In the genomic region with DNA sequence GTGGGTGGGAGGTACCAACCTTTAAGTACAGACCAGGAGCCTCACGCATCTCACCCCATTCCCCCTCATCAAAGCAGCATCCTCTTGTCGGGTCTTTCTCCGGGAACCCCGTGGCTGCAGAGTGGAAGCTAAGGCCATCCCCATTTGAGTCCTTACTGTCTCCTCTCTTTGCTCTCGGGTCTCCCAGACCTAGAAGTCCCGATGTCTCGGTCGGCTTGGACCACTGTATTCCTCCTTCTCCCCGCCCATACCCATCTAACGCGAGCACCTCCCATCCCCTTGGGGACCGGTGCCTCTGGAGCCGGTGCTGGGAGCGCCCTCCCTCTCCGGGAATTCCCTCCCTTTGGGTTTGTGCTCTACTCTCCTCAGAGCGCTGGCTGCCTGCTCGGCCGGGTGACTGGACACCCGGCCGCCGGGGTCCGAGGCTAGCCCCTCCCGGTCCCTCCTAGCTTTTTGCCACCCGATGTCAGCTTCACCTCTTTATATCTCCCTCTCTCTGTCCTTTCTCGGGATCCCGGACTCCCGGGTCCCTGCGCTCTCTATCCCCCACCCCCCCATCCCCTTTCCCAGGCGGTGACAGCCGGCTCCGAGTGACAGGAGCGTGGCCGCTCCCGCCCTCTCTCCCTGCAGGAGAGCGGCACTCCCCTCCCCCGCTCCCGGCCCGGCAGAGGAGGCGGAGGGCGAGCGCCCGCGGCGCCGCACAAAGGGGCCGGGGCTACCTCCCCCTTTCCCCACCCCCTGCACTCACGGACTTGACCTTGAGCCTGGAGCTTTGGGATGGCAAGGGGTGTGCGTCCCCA, we compare ENCODE assay signal across 8 mouse cellular contexts. TPM values are rescaled to one million over a fixed set of nuclear protein-coding genes. Genes with fewer than 3 reads are reported as not detected.
DNase-seq lines count a peak whose midpoint lies in the region; ATAC-seq lines count a peak whose summit lies in the region.

No protein-coding gene starts in this region.

- no peak overlapping the region for H3K27ac ChIP-seq in intestine, embryonic 16.5 days (ENCODE audit: low read length)
- peak overlapping the region; percentile 89 for H3K27ac ChIP-seq in neural tube, embryonic 15.5 days (replicated peaks)

- intact Hi-C loops in heart, postnatal 25 days (cut with DNase I): loop anchor here (5.0 to 10.0 kb wide), 2 partner anchors 218 to 320 kb away; a partner anchor contains a TSS

- peak; percentile 92 for DNase-seq in heart, adult 11 months
- DNase-seq in heart, postnatal 25 days (ENCODE audit: low spot score): no peak
- peak; percentile 7 for DNase-seq in thymus, postnatal 0 days (ENCODE audit: low spot score)
- DNase-seq in thymus, postnatal 14 days: no peak
- DNase-seq in ovary, adult 18-20 months (ENCODE audit: low spot score): no peak

- H3K4me1 ChIP-seq in intestine, embryonic 16.5 days (ENCODE audit: control insufficient read depth, insufficient read depth, low read length): peaks cover 34% of the 10 kb centered on the region
- peaks cover 54% of the 10 kb centered on the region for H3K4me1 ChIP-seq in neural tube, embryonic 15.5 days

- peak overlapping the region; percentile 93 for H3K4me2 ChIP-seq in intestine, embryonic 16.5 days (ENCODE audit: low read depth, low read length)
- H3K4me2 ChIP-seq in neural tube, embryonic 15.5 days: peak overlapping the region; percentile 71

- peak overlapping the region; percentile 64 for H3K9ac ChIP-seq in intestine, embryonic 16.5 days (ENCODE audit: low read depth, low read length)
- H3K9ac ChIP-seq in neural tube, embryonic 15.5 days (replicated peaks): peak overlapping the region; percentile 82

- H3K9me3 ChIP-seq in intestine, embryonic 16.5 days (ENCODE audit: control insufficient read depth, low read length): no peaks in the 10 kb centered on the region
- no peaks in the 10 kb centered on the region for H3K9me3 ChIP-seq in neural tube, embryonic 15.5 days (replicated peaks)

- peak overlapping the region; percentile 57 for H3K4me3 ChIP-seq in intestine, embryonic 16.5 days (ENCODE audit: low read length)
- H3K4me3 ChIP-seq in neural tube, embryonic 15.5 days (replicated peaks): peak overlapping the region; percentile 80

- 1% methylated on average over 48 of the region's 48 CpGs for WGBS in intestine, embryonic 16.5 days
- WGBS in neural tube, embryonic 15.5 days: under 1% methylated on average over 48 of the region's 48 CpGs

- no peaks in the 10 kb centered on the region for H3K36me3 ChIP-seq in intestine, embryonic 16.5 days (ENCODE audit: control insufficient read depth, insufficient read depth, low read length)
- no peaks in the 10 kb centered on the region for H3K36me3 ChIP-seq in neural tube, embryonic 15.5 days

- ATAC-seq in intestine, embryonic 16.5 days: no peak
- peak; percentile 2; the same call in 1 of the 2 replicates for ATAC-seq in neural tube, embryonic 15.5 days (ENCODE audit: low FRiP score)
- ATAC-seq in erythroid progenitor cell, adult 5-6 weeks (replicated peaks; ENCODE audit: low FRiP score, poor library complexity, severe bottlenecking): no peak

- peaks cover 25% of the 10 kb centered on the region for H3K27me3 ChIP-seq in intestine, embryonic 16.5 days (replicated peaks; ENCODE audit: control insufficient read depth, insufficient read depth, low read length)
- H3K27me3 ChIP-seq in neural tube, embryonic 15.5 days (replicated peaks): no peaks in the 10 kb centered on the region

RNA-seq across cellular contexts. Expression of a gene that starts 0.9 kb away (rescaled TPM):
- under 1 TPM in 1 of 2 experiments, not detected in 1; 0.53 TPM for total RNA-seq in heart, postnatal 25 days (2021)
- polyA plus RNA-seq in thymus, postnatal 0 days (2015; fragmentation: Nextera tagmentation; extraction: Ambion mirVana): 3.0 and 3.5 TPM in 2 replicates
- polyA plus RNA-seq in intestine, embryonic 16.5 days (2015; fragmentation: Nextera tagmentation; extraction: Ambion mirVana): 6.2 and 6.8 TPM in 2 replicates
- polyA plus RNA-seq in neural tube, embryonic 15.5 days (2015; fragmentation: Nextera tagmentation; extraction: Ambion mirVana): 148 and 198 TPM in 2 replicates
- total RNA-seq in erythroid progenitor cell, adult 5-6 weeks (2015; ENCODE audit: low replicate concordance): not detected in 2 replicates
- not detected in 2 replicates for total RNA-seq in erythroid progenitor cell, adult 5-6 weeks (2017; ENCODE audit: low replicate concordance)

RNA-seq across cellular contexts. Expression of a gene that starts 15.6 kb away (rescaled TPM):
- 1 to 10 TPM; 9.6 to 9.9 TPM for total RNA-seq in heart, postnatal 25 days (2021)
- 3.1 and 3.4 TPM in 2 replicates for polyA plus RNA-seq in thymus, postnatal 0 days (2015; fragmentation: Nextera tagmentation; extraction: Ambion mirVana)
- polyA plus RNA-seq in intestine, embryonic 16.5 days (2015; fragmentation: Nextera tagmentation; extraction: Ambion mirVana): 40.8 and 45.2 TPM in 2 replicates
- 2.8 and 13.3 TPM in 2 replicates for polyA plus RNA-seq in neural tube, embryonic 15.5 days (2015; fragmentation: Nextera tagmentation; extraction: Ambion mirVana)
- total RNA-seq in erythroid progenitor cell, adult 5-6 weeks (2015; ENCODE audit: low replicate concordance): not detected in 2 replicates
- not detected in 2 replicates for total RNA-seq in erythroid progenitor cell, adult 5-6 weeks (2017; ENCODE audit: low replicate concordance)

RNA-seq across cellular contexts. Expression of a gene that starts 23.0 kb away (rescaled TPM):
- total RNA-seq in heart, postnatal 25 days (2021): 10 to 100 TPM; 33.5 to 37.1 TPM
- polyA plus RNA-seq in thymus, postnatal 0 days (2015; fragmentation: Nextera tagmentation; extraction: Ambion mirVana): 571 and 608 TPM in 2 replicates
- polyA plus RNA-seq in intestine, embryonic 16.5 days (2015; fragmentation: Nextera tagmentation; extraction: Ambion mirVana): 626 and 672 TPM in 2 replicates
- polyA plus RNA-seq in neural tube, embryonic 15.5 days (2015; fragmentation: Nextera tagmentation; extraction: Ambion mirVana): 62.7 and 140 TPM in 2 replicates
- 4.2 and 7.9 TPM in 2 replicates for total RNA-seq in erythroid progenitor cell, adult 5-6 weeks (2015; ENCODE audit: low replicate concordance)
- 3.0 TPM in 1 of 2 replicates, not detected in the other for total RNA-seq in erythroid progenitor cell, adult 5-6 weeks (2017; ENCODE audit: low replicate concordance)

RNA-seq across cellular contexts. Expression of a gene that starts 56.4 kb away (rescaled TPM):
- 1 to 10 TPM in 1 of 2 experiments, under 1 TPM in 1; 0.73 to 3.7 TPM for total RNA-seq in heart, postnatal 25 days (2021)
- polyA plus RNA-seq in thymus, postnatal 0 days (2015; fragmentation: Nextera tagmentation; extraction: Ambion mirVana): 7.8 and 9.6 TPM in 2 replicates
- 261 and 264 TPM in 2 replicates for polyA plus RNA-seq in intestine, embryonic 16.5 days (2015; fragmentation: Nextera tagmentation; extraction: Ambion mirVana)
- polyA plus RNA-seq in neural tube, embryonic 15.5 days (2015; fragmentation: Nextera tagmentation; extraction: Ambion mirVana): 1.4 and 12.8 TPM in 2 replicates
- not detected in 2 replicates for total RNA-seq in erythroid progenitor cell, adult 5-6 weeks (2015; ENCODE audit: low replicate concordance)
- not detected in 2 replicates for total RNA-seq in erythroid progenitor cell, adult 5-6 weeks (2017; ENCODE audit: low replicate concordance)

Comparison
In these comparisons a context has a peak if more than half of its experiments do, and no peak if none do; other contexts are left out.
1. DNase-seq: peak in heart, adult 11 months (single experiment) and thymus, postnatal 0 days (single experiment); none in heart, postnatal 25 days (single experiment), thymus, postnatal 14 days (single experiment) and ovary, adult 18-20 months (single experiment).
2. RNA of a gene that starts 0.9 kb away (polyA plus RNA-seq): 148 to 198 TPM in neural tube, embryonic 15.5 days; 6.2 to 6.8 TPM in intestine, embryonic 16.5 days and 3.0 to 3.5 TPM in thymus, postnatal 0 days; every median in the first group is over 10 times any median in the second.